Mouse (Mus musculus) stomach, postnatal 0 days (tissue): ENCODE measurements around the gene Zfhx3. TPM values are rescaled to one million over a fixed set of nuclear protein-coding genes. Genes with fewer than 3 reads are reported as not detected.

Experiments used
- ATAC-seq: fragments of 200-750 bp; cut with Nextera tagmentation; 2 replicates; pipeline ENCODE4 v1.8.0; 2017; ENCODE audit not compliant: low FRiP score, low TSS enrichment
- DNase-seq: peaks from one replicate; pipeline ENCODE4 v3.0.0-alpha.2; 2016; ENCODE audit warnings: low spot score
- H3K27ac ChIP-seq: fragments of 300-500 bp; sonication (generic); replicated peaks from 2 replicates; pipeline ENCODE4 v1.5.1; 2014; ENCODE audit warnings: mild to moderate bottlenecking, control low read depth
- H3K27me3 ChIP-seq: fragments of 300-500 bp; sonication (generic); 2 replicates; pipeline ENCODE4 v1.6.1; 2014; ENCODE audit warnings: low read length; ENCODE audit not compliant: control insufficient read depth, insufficient read depth
- H3K36me3 ChIP-seq: fragments of 300-500 bp; sonication (generic); 2 replicates; pipeline ENCODE4 v1.6.1; 2014; ENCODE audit warnings: low read length, mixed read lengths; ENCODE audit not compliant: control insufficient read depth, insufficient read depth
- H3K4me1 ChIP-seq: fragments of 300-500 bp; sonication (generic); replicated peaks from 2 replicates; pipeline ENCODE4 v1.6.1; 2014; ENCODE audit warnings: antibody characterized with exemption; ENCODE audit not compliant: control insufficient read depth, insufficient read depth
- H3K4me2 ChIP-seq: fragments of 300-500 bp; sonication (generic); replicated peaks from 2 replicates; pipeline ENCODE4 v1.6.1; 2014; ENCODE audit warnings: low read depth, mild to moderate bottlenecking, control low read depth, moderate library complexity
- H3K4me3 ChIP-seq: fragments of 300-500 bp; sonication (generic); 2 replicates; pipeline ENCODE4 v1.5.1; 2014; ENCODE audit warnings: low read depth, low read length, control low read depth
- H3K9ac ChIP-seq: fragments of 300-500 bp; sonication (generic); 2 replicates; pipeline ENCODE4 v1.6.1; 2014; ENCODE audit warnings: mild to moderate bottlenecking, low read length, control low read depth, mixed read lengths
- H3K9me3 ChIP-seq: fragments of 300-500 bp; sonication (generic); 2 replicates; pipeline ENCODE4 v1.6.1; 2016; ENCODE audit warnings: low read length; ENCODE audit not compliant: control insufficient read depth
- CTCF ChIP-seq: IDR thresholded peaks from 2 replicates; pipeline ENCODE4 v1.5.1; 2016; ENCODE audit warnings: antibody characterized with exemption, low read depth, mild to moderate bottlenecking, moderate library complexity
- EP300 ChIP-seq: optimal IDR thresholded peaks from 2 replicates; pipeline ENCODE3; 2016; ENCODE audit warnings: antibody characterized with exemption
- WGBS: fragments of 180-500 bp; shearing (Covaris S2); extraction: QIAGEN DNeasy Blood & Tissue Kit; methylation state at CpG from one replicate; pipeline ENCODE4 v1.1.7; 2014; 5-methylcytosine and 5-hydroxymethylcytosine counted together
- polyA plus RNA-seq: library from polyadenylated mRNA; unstranded; fragments of >200 nt; fragmentation: Nextera tagmentation; extraction: Ambion mirVana; gene quantifications from 2 replicates; pipeline ENCODE4 v1.2.1, GENCODE M21; 2015

Zfhx3 gene
- polyA plus RNA-seq, 1 experiment from 2014 or later: 4.6 TPM

GRCm38 (mm10) chr8:108887256-108887615 is 944.8 kb downstream of the Zfhx3 start:
- ATAC-seq: 0 out of 2 replicates have a peak, but pooled peaks have one; percentile 4
- H3K27ac ChIP-seq: peak overlapping the region; percentile 75
- H3K4me2 ChIP-seq: peak overlapping the region; percentile 50; the same call in 1 of the 2 replicates
- H3K4me1 ChIP-seq: peaks cover 6% of the 10 kb centered on the region
- H3K27me3 ChIP-seq: no peaks in the 10 kb centered on the region
- no peaks in the 10 kb centered on the region for H3K9me3 ChIP-seq
- TF ChIP-seq CTCF (no peak), EP300 (no peak)
- H3K9ac ChIP-seq: peak overlapping the region; percentile 49; the same call in 1 of the 2 replicates
- no peaks in the 10 kb centered on the region for H3K36me3 ChIP-seq
- H3K4me3 ChIP-seq: no peak overlapping the region
- DNase-seq: no peak
- 72% methylated on average over 14 of the region's 14 CpGs for WGBS

GRCm38 (mm10) chr8:108887890-108888289 is 945.4 kb downstream of the Zfhx3 start:
- Histone ChIP-seq H3K4me2 (no peak overlapping the region), H3K27ac (no peak overlapping the region), H3K4me3 (no peak overlapping the region), H3K4me1 (peaks cover 6% of the 10 kb centered on the region), H3K36me3 (no peaks in the 10 kb centered on the region), H3K27me3 (no peaks in the 10 kb centered on the region), H3K9ac (no peak overlapping the region), H3K9me3 (no peaks in the 10 kb centered on the region)
- no peak for TF ChIP-seq CTCF
- no peak for TF ChIP-seq EP300
- 92% methylated on average over 8 of the region's 8 CpGs for WGBS
- DNase-seq (no peak), ATAC-seq (no peak)

DNA sequence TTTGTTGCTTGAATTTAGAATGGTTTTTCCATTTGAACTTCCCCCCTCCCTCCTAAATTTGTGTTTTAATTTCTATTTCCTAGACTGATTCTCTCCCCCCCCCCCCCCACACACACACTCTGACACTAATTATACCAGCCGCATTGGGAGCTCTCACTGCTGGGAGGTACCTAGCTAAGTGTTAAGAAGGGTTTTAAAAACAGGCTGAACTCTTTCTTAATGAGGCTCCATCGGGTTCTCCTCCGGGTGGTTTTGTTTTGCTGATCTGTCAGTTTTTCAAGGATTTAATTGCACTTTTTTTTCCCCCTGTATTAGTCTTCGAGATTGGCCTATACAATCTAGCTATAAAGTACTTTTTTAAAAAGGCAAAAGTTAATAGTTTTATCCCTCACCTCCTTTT is 946.5 kb downstream of the Zfhx3 start:
- Histone ChIP-seq H3K36me3 (no peaks in the 10 kb centered on the region), H3K4me2 (no peak overlapping the region), H3K9ac (no peak overlapping the region), H3K9me3 (no peaks in the 10 kb centered on the region), H3K4me1 (peaks cover 6% of the 10 kb centered on the region), H3K27ac (no peak overlapping the region), H3K27me3 (no peaks in the 10 kb centered on the region), H3K4me3 (no peak overlapping the region)
- no peak for TF ChIP-seq CTCF
- no peak for TF ChIP-seq EP300
- 67% methylated on average over 4 of the region's 4 CpGs for WGBS
- DNase-seq (no peak), ATAC-seq (no peak)

GRCm38 (mm10) chr8:108889406-108889805 is 947.0 kb downstream of the Zfhx3 start:
- TF ChIP-seq CTCF: no peak
- no peak for TF ChIP-seq EP300
- Histone ChIP-seq H3K27me3 (no peaks in the 10 kb centered on the region), H3K27ac (no peak overlapping the region), H3K9me3 (no peaks in the 10 kb centered on the region), H3K4me3 (no peak overlapping the region), H3K4me2 (no peak overlapping the region), H3K36me3 (no peaks in the 10 kb centered on the region), H3K9ac (no peak overlapping the region), H3K4me1 (peaks cover 6% of the 10 kb centered on the region)
- DNase-seq (no peak), ATAC-seq (no peak)
- 64% methylated on average over 5 of the region's 5 CpGs for WGBS

DNA sequence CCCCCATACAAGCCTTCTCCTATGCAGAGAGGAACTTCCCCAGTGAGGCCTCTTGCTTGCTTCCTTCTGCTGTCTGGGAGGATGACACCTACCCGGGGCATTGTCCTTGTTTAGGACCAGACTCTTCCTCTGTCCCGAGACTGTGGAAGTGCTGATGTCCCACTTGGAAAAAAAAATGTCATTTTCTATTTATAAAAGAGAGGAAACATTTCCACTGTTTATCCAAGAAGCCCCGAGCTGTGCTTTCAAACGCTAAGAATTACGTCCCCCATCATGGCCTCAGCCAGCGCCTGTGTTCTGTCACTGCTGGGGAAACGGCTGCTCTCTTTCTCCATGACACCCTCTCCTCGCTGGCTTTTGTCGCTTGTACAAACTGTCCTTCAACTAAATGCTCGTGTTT is 951.8 kb downstream of the Zfhx3 start:
- Histone ChIP-seq H3K27me3 (no peaks in the 10 kb centered on the region), H3K36me3 (no peaks in the 10 kb centered on the region), H3K4me1 (peaks cover 18% of the 10 kb centered on the region), H3K9me3 (no peaks in the 10 kb centered on the region), H3K4me3 (no peak overlapping the region), H3K9ac (no peak overlapping the region), H3K27ac (peak overlapping the region; percentile 58; the same call in 1 of the 2 replicates), H3K4me2 (no peak overlapping the region)
- ATAC-seq (no peak; the same call in 1 of the 2 replicates), DNase-seq (peak; percentile 39)
- 29% methylated on average over 10 of the region's 10 CpGs for WGBS
- no peak for TF ChIP-seq CTCF
- TF ChIP-seq EP300: no peak

GRCm38 (mm10) chr8:108896468-108897346 is 954.3 kb downstream of the Zfhx3 start:
- 27% methylated on average over 18 of the region's 18 CpGs for WGBS
- H3K4me2 ChIP-seq: peak overlapping the region; percentile 31; the same call in 1 of the 2 replicates
- no peaks in the 10 kb centered on the region for H3K36me3 ChIP-seq
- no peak overlapping the region for H3K4me3 ChIP-seq
- peak overlapping the region; percentile 23 for H3K9ac ChIP-seq
- DNase-seq (peak; percentile 90), ATAC-seq (peak; percentile 68)
- peaks cover 22% of the 10 kb centered on the region for H3K4me1 ChIP-seq
- no peak for TF ChIP-seq CTCF
- TF ChIP-seq EP300: no peak
- peak overlapping the region; percentile 84 for H3K27ac ChIP-seq
- H3K27me3 ChIP-seq: no peaks in the 10 kb centered on the region
- no peaks in the 10 kb centered on the region for H3K9me3 ChIP-seq
